Mouse (Mus musculus) gastrocnemius, postnatal 4 days (tissue): ENCODE data around the gene Lce1j. TPM values are rescaled to one million over a fixed set of nuclear protein-coding genes. Genes with fewer than 3 reads are reported as not detected.
"Not testable (repeated sequence)": the region's sequence is repeated elsewhere in the genome, so short reads cannot be mapped to it uniquely, and the experiment has no call there.

Experiments used
- DNase-seq, 2 experiments: peaks; one replicate each; pipeline ENCODE4 v3.0.0; 2021 to 2022; ENCODE audit warnings: low spot score in 2 of 2, mixed read lengths in 2 of 2
- long read RNA-seq, 2 experiments: library from polyadenylated mRNA; stranded (forward); transcript quantifications; one replicate each; pipeline ENCODE4 v2.0.0; 2021
- total RNA-seq, 2 experiments: library from RNA; stranded (reverse); gene quantifications; 2 replicates each; pipeline ENCODE4 v1.2.3; 2021

Lce1j gene
- total RNA-seq: not detected
- long read RNA-seq, experiment 1, partial matches to known transcripts: 0 of 1 reads
- long read RNA-seq, experiment 1, other reads (novel, unspliced or antisense): 0 of 1 reads
- long read RNA-seq, experiment 2: 0 reads

DNA sequence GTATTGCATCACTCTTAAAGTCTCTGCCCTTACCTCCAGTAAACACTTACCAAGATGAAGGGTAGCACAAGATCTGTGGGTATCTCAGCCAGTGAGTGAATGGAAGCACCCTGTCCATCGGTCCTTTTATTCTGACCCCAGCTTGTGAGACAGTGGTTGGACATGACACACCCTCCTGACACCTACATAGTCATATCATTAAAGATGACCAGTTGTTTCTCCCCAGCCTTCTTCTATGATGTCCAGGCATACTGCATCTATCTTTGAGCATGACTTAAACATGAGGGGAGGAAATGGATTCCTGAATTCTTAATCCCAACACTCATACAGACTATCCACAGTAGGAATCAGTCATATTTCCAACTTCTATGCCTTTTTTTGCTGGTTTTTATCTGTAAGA lies at the start of gene Lce1j:
Gene Lce1j (minus strand): TSS at position 101 of the 400 bp plus-strand sequence.
- DNase-seq: no peak

DNA sequence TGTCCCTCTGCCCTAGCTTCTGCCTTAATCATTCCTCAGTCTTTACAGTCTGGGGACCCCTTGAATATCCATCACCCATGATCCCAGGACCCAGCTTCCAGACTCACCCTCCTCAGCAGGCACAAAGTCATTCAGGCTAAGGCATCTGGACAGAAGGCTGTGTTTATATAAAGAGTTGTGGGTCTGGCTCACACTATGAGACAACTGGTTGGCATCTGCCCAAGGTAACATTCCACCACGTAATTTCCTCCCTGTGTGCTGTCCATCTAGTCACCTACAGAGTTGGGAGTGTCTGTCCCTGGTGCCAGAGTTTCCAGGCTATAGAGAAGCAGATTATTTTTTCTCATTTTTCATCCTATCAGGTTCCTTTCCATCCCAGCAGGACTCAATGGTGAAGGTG lies 36.8 kb upstream of the Lce1j start, which contains the start of gene Kprp:
Gene Kprp (minus strand): TSS at position 140 of the 400 bp plus-strand sequence.
- DNase-seq: no peak

- DNase-seq: no peak
Observed at GRCm38 (mm10) chr3:92825808-92826207, 35.5 kb upstream of the Lce1j start.

- DNase-seq: not testable (repeated sequence)
Observed at GRCm38 (mm10) chr3:92816036-92816435, 25.7 kb upstream of the Lce1j start.

DNA sequence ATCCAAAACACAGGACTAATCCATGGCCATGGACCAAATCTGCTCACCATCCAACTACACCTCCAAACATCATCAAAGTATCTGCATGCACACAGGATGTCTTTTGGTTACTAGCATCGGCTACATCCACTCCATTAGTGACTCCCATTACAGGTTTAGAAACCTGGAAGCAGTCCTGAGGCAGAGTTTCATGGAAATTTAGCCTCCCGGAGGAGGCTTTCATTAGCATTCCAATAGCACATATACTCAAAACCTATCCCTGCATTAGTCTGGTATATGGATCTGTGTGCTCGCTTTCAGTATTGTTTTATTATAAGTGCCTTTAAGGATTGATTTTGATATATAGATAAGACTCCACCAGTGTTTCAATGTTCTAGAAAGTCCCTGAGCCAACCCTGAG lies 25.3 kb upstream of the Lce1j start:
- no peak for DNase-seq

DNA sequence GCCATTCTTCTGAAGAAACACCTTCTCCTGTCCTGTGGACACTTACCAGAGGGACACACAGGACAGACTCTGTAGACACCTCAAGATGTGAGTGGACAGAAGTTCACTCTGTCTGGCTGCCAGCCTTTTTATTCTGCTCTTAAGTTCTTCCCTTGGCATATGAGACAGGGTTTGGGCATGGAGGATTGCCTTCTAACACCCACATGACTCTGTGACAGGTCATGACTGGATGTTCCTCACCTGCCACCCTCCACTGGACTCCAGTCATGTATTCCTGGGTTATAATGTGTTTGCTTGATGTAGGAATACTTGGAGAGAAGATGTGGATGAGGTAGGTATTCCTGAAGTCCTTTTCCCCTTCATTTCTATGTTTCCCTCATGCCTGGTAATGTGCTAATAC lies 17.5 kb upstream of the Lce1j start, which contains the start of gene Lce1k:
Gene Lce1k (minus strand): TSS at position 101 of the 400 bp plus-strand sequence.
- no peak for DNase-seq

DNA sequence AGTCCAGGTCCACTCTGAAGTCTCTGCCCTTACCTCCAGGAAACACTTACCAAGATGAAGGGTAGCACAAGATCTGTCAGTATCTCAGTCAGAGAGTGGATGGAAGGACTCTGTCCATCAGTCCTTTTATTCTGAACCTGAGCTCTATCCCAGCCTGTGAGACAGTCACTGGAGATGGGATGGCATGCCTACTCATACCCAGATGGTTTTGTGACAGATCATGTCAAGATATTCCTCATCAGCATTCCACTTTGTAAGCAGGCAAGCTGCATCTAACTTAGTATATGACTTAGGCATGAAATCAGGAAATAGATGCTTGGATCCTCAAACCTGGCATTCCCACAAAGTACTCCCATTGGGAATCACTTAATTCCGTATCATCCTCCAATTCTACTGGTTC lies 11.5 kb downstream of the Lce1j start, which contains the start of gene Lce1i:
Gene Lce1i (minus strand): TSS at position 101 of the 400 bp plus-strand sequence.
- no peak for DNase-seq

- no peak for DNase-seq
Observed at GRCm38 (mm10) chr3:92771573-92771972, 18.7 kb downstream of the Lce1j start.

DNA sequence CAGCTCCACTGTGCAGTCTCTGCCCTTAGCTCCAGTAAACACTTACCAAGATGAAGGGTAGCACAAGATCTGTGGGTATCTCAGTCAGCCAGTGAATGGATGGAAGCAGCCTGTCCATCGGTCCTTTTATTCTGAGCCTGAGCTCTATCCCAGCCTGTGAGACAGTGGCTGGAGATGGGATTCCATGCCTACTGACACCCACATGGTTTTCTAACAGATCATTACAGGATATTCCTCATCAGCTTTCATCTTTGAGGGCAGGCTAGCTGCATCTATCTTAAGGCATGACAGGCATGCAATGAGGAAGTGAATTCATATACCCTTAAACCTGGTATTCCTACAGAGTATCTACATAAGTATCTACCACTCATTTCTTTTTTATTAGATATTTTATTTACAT lies 25.3 kb downstream of the Lce1j start, which contains the start of gene Lce1h:
Gene Lce1h (minus strand): TSS at position 101 of the 400 bp plus-strand sequence.
- DNase-seq: no peak

DNA sequence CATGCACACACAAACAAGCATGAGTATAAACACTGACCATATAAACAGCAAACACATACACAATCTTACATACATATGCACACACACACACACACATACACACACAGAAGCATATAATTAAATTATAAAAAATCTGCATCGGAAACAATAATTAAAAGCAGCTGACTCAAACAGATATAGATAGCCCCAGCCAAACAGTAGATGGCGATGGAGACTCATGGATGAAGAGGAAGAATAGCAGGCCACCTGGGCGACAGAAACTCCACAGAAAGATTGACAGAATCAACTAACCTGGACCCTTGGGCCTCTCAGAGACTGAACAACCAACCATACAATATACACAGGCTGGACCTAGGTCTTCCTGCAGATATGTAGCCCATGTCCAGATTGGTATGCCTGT lies 37.1 kb downstream of the Lce1j start:
- no peak for DNase-seq

GRCm38 (mm10) chr3:92752238-92752637 lies 38.1 kb downstream of the Lce1j start, which contains the start of gene Lce1g:
TSS of gene Lce1g (minus strand) at chr3:92752338.
- no peak for DNase-seq

DNA sequence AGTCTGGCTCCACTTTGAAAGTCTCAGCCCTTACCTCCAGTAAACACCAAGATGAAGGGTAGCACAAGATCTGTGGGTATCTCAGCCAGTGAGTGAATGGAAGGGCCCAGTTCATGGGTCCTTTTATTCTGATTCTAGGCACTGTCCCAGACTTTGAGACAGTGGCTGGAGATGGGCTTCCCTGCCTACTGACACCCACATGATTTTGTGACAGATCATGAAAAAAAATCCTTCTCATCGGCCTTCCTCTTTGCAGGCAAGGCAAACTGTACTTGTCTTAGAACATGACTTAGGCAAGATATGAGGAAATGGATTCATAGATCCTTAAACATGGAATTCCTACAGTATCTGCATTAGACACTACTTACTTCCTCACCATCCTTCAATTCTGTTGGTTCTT lies 51.3 kb downstream of the Lce1j start, which contains the start of gene Gm38119:
Gene Gm38119 (minus strand): TSS at position 101 of the 400 bp plus-strand sequence.
- no peak for DNase-seq

Other genes with a start within 250 kb of the Lce1j start
- not detected for gene Ivl, start 216.8 kb downstream of the Lce1j start, total RNA-seq
- gene Smcp, start 201.5 kb downstream of the Lce1j start, total RNA-seq: not detected
- not detected for gene 2210017I01Rik, start 183.0 kb downstream of the Lce1j start, total RNA-seq
- not detected for gene Lce6a, start 168.9 kb downstream of the Lce1j start, total RNA-seq
- not detected for gene Lce1a1, start 142.2 kb downstream of the Lce1j start, total RNA-seq
- gene Lce1b, start 133.6 kb downstream of the Lce1j start, total RNA-seq: not detected
- gene Lce1a2, start 120.2 kb downstream of the Lce1j start, total RNA-seq: not detected
- gene Lce1c, start 111.3 kb downstream of the Lce1j start, total RNA-seq: under 1 TPM in 1 of 2 experiments, not detected in 1; 0.39 TPM
- gene Lce1d, start 103.3 kb downstream of the Lce1j start, total RNA-seq: not detected
- gene Lce1e, start 81.4 kb downstream of the Lce1j start, total RNA-seq: not detected
- not detected for gene Lce1f, start 70.2 kb downstream of the Lce1j start, total RNA-seq
- gene Gm38119, start 51.4 kb downstream of the Lce1j start, total RNA-seq: not detected
- not detected for gene Lce1g, start 38.2 kb downstream of the Lce1j start, total RNA-seq
- not detected for gene Lce1h, start 25.4 kb downstream of the Lce1j start, total RNA-seq
- not detected for gene Lce1i, start 11.6 kb downstream of the Lce1j start, total RNA-seq
- not detected for gene Lce1k, start 17.4 kb upstream of the Lce1j start, total RNA-seq
- under 1 TPM in 1 of 2 experiments, not detected in 1; 0.13 TPM for gene Kprp, start 36.7 kb upstream of the Lce1j start, total RNA-seq
- not detected for gene Lce1l, start 60.8 kb upstream of the Lce1j start, total RNA-seq
- gene 2310050C09Rik, start 79.7 kb upstream of the Lce1j start, total RNA-seq: not detected
- gene Lce3a, start 135.7 kb upstream of the Lce1j start, total RNA-seq: not detected
- gene Lce3b, start 142.5 kb upstream of the Lce1j start, total RNA-seq: not detected
- gene Lce3c, start 154.0 kb upstream of the Lce1j start, total RNA-seq: not detected
- gene Lce3d, start 166.9 kb upstream of the Lce1j start, total RNA-seq: not detected
- gene Lce3e, start 176.5 kb upstream of the Lce1j start, total RNA-seq: not detected
- not detected for gene Lce3f, start 201.7 kb upstream of the Lce1j start, total RNA-seq
- gene Crct1, start 225.2 kb upstream of the Lce1j start, total RNA-seq: under 1 TPM in 1 of 2 experiments, not detected in 1; 0.52 TPM
- under 1 TPM in 1 of 2 experiments, not detected in 1; 0.62 TPM for gene Lce1m, start 228.5 kb upstream of the Lce1j start, total RNA-seq